Mouse (Mus musculus) urinary bladder, postnatal 25 days (tissue): ENCODE results near the gene Pls3.
A peak's percentile ranks its signal among the peaks of the same experiment; 100 is the strongest.
"Not testable (repeated sequence)": the region's sequence is repeated elsewhere in the genome, so short reads cannot be mapped to it uniquely, and the experiment has no call there.

Experiments
- DNase-seq: peaks from one replicate; pipeline ENCODE4 v3.0.0; 2022; ENCODE audit warnings: low spot score

The Pls3 gene

GRCm38 (mm10) chrX:75764794-75765328 lies 110.1 kb downstream of the Pls3 start:
- no peak for DNase-seq

- peak; percentile 23 for DNase-seq
Measured at GRCm38 (mm10) chrX:75764135-75764793, 110.7 kb downstream of the Pls3 start.

GRCm38 (mm10) chrX:75759461-75759860 lies 115.5 kb downstream of the Pls3 start:
- DNase-seq, result not testable (repeated sequence)

- peak; percentile 48 for DNase-seq
Measured at GRCm38 (mm10) chrX:75759036-75759435, 115.9 kb downstream of the Pls3 start.

GRCm38 (mm10) chrX:75757966-75758365 lies 117.0 kb downstream of the Pls3 start:
- peak; percentile 55 for DNase-seq

GRCm38 (mm10) chrX:75754531-75754930 lies 120.5 kb downstream of the Pls3 start:
- peak; percentile 11 for DNase-seq

- peak; percentile 11 for DNase-seq
Measured at GRCm38 (mm10) chrX:75750126-75750725, 124.8 kb downstream of the Pls3 start.

GRCm38 (mm10) chrX:75749312-75749711 lies 125.7 kb downstream of the Pls3 start:
- DNase-seq, result peak; percentile 41

GRCm38 (mm10) chrX:75744466-75744865 lies 130.5 kb downstream of the Pls3 start:
- DNase-seq, result peak; percentile 50

GRCm38 (mm10) chrX:75739464-75739863 lies 135.5 kb downstream of the Pls3 start:
- not testable (repeated sequence) for DNase-seq
